Mouse (Mus musculus): Measurements from ENCODE around the gene Rpap2. TPM values are rescaled to one million over a fixed set of nuclear protein-coding genes. Genes with fewer than 3 reads are reported as not detected.

Gene Rpap2
- polyA plus RNA-seq (2012; ENCODE audit: insufficient read depth, insufficient read length, low replicate concordance, missing spikeins) = not detected in 2 replicates

- peak within 1 kb of the TSS; percentile 92 for H3K4me3 ChIP-seq (ENCODE audit: insufficient read depth, low read depth, low read length)
- no peak for TF ChIP-seq CTCF (IDR thresholded peaks at IDR 0.05; ENCODE audit: insufficient read depth, low read depth, low read length)
- peak; percentile 88 for TF ChIP-seq POLR2A (IDR thresholded peaks at IDR 0.05; ENCODE audit: insufficient read depth, low read depth, low read length)
- H3K27ac ChIP-seq (ENCODE audit: insufficient read depth, low read depth, low read length) = peak within 1 kb of the TSS; percentile 60
- 0 out of 2 replicates have a peak, but pooled peaks cover 2% of the 10 kb centered on the region for H3K4me1 ChIP-seq (ENCODE audit: control insufficient read depth, insufficient read depth, low read length)
- WGBS = 2% methylated on average over 53 of the region's 64 CpGs
These were observed at the start of gene Rpap2, which contains the start of gene Glmn for GRCm38 (mm10) chr5:107597301-107598077. TSS of gene Rpap2 (plus strand) at chr5:107597373. TSS of gene Glmn (minus strand) at chr5:107597888.

GRCm38 (mm10) chr5:107547955-107548354, 49.2 kb upstream of the Rpap2 start:
- Histone ChIP-seq H3K27ac (ENCODE audit: insufficient read depth, low read depth, low read length) (no peak overlapping the region), H3K4me1 (ENCODE audit: control insufficient read depth, insufficient read depth, low read length) (no peaks in the 10 kb centered on the region)

GRCm38 (mm10) chr5:107548444-107548843, 48.7 kb upstream of the Rpap2 start:
- Histone ChIP-seq H3K27ac (ENCODE audit: insufficient read depth, low read depth, low read length) (no peak overlapping the region), H3K4me1 (ENCODE audit: control insufficient read depth, insufficient read depth, low read length) (no peaks in the 10 kb centered on the region), H3K4me3 (ENCODE audit: insufficient read depth, low read depth, low read length) (no peak overlapping the region)
- WGBS = 89% methylated on average over 3 of the region's 3 CpGs
- TF ChIP-seq CTCF (IDR thresholded peaks at IDR 0.05; ENCODE audit: insufficient read depth, low read depth, low read length) (no peak), POLR2A (IDR thresholded peaks at IDR 0.05; ENCODE audit: insufficient read depth, low read depth, low read length) (no peak)

More at GRCm38 (mm10) chr5:107547955-107548354, 49.2 kb upstream of the Rpap2 start:
- no peak overlapping the region for H3K4me3 ChIP-seq (ENCODE audit: insufficient read depth, low read depth, low read length)
- TF ChIP-seq POLR2A (IDR thresholded peaks at IDR 0.05; ENCODE audit: insufficient read depth, low read depth, low read length) = no peak
- TF ChIP-seq CTCF (IDR thresholded peaks at IDR 0.05; ENCODE audit: insufficient read depth, low read depth, low read length) = no peak
- WGBS = 88% methylated on average over 3 of the region's 3 CpGs

GRCm38 (mm10) chr5:107554336-107554735, 42.8 kb upstream of the Rpap2 start:
- no peak for TF ChIP-seq CTCF (IDR thresholded peaks at IDR 0.05; ENCODE audit: insufficient read depth, low read depth, low read length)
- TF ChIP-seq POLR2A (IDR thresholded peaks at IDR 0.05; ENCODE audit: insufficient read depth, low read depth, low read length) = no peak
- WGBS = 93% methylated on average over 5 of the region's 5 CpGs

GRCm38 (mm10) chr5:107556969-107557368, 40.2 kb upstream of the Rpap2 start:
- WGBS = 85% methylated on average over 3 of the region's 3 CpGs
- no peak for TF ChIP-seq POLR2A (IDR thresholded peaks at IDR 0.05; ENCODE audit: insufficient read depth, low read depth, low read length)
- no peak for TF ChIP-seq CTCF (IDR thresholded peaks at IDR 0.05; ENCODE audit: insufficient read depth, low read depth, low read length)
- H3K4me1 ChIP-seq (ENCODE audit: control insufficient read depth, insufficient read depth, low read length) = no peaks in the 10 kb centered on the region
- H3K4me3 ChIP-seq (ENCODE audit: insufficient read depth, low read depth, low read length) = no peak overlapping the region
- no peak overlapping the region for H3K27ac ChIP-seq (ENCODE audit: insufficient read depth, low read depth, low read length)

More at GRCm38 (mm10) chr5:107554336-107554735, 42.8 kb upstream of the Rpap2 start:
- H3K27ac ChIP-seq (ENCODE audit: insufficient read depth, low read depth, low read length) = no peak overlapping the region
- H3K4me1 ChIP-seq (ENCODE audit: control insufficient read depth, insufficient read depth, low read length) = no peaks in the 10 kb centered on the region
- no peak overlapping the region for H3K4me3 ChIP-seq (ENCODE audit: insufficient read depth, low read depth, low read length)

GRCm38 (mm10) chr5:107569148-107569547, 28.0 kb upstream of the Rpap2 start:
- H3K4me3 ChIP-seq (ENCODE audit: insufficient read depth, low read depth, low read length) = no peak overlapping the region
- no peak for TF ChIP-seq CTCF (IDR thresholded peaks at IDR 0.05; ENCODE audit: insufficient read depth, low read depth, low read length)
- TF ChIP-seq POLR2A (IDR thresholded peaks at IDR 0.05; ENCODE audit: insufficient read depth, low read depth, low read length) = no peak
- no peaks in the 10 kb centered on the region for H3K4me1 ChIP-seq (ENCODE audit: control insufficient read depth, insufficient read depth, low read length)
- WGBS = 66% methylated on average over 9 of the region's 9 CpGs
- H3K27ac ChIP-seq (ENCODE audit: insufficient read depth, low read depth, low read length) = no peak overlapping the region

GRCm38 (mm10) chr5:107598380-107598779, 1.2 kb downstream of the Rpap2 start:
- no peak overlapping the region for H3K27ac ChIP-seq (ENCODE audit: insufficient read depth, low read depth, low read length)
- 13% methylated on average over 4 of the region's 4 CpGs for WGBS
- H3K4me1 ChIP-seq (ENCODE audit: control insufficient read depth, insufficient read depth, low read length) = 0 out of 2 replicates have a peak, but pooled peaks cover 2% of the 10 kb centered on the region
- no peak overlapping the region for H3K4me3 ChIP-seq (ENCODE audit: insufficient read depth, low read depth, low read length)
- no peak for TF ChIP-seq CTCF (IDR thresholded peaks at IDR 0.05; ENCODE audit: insufficient read depth, low read depth, low read length)
- no peak for TF ChIP-seq POLR2A (IDR thresholded peaks at IDR 0.05; ENCODE audit: insufficient read depth, low read depth, low read length)

- TF ChIP-seq POLR2A (IDR thresholded peaks at IDR 0.05; ENCODE audit: insufficient read depth, low read depth, low read length) (no peak), CTCF (IDR thresholded peaks at IDR 0.05; ENCODE audit: insufficient read depth, low read depth, low read length) (no peak)
These were observed 14.1 kb downstream of the Rpap2 start for GRCm38 (mm10) chr5:107611224-107611623.

GRCm38 (mm10) chr5:107617986-107618385, 20.8 kb downstream of the Rpap2 start:
- 83% methylated on average over 6 of the region's 6 CpGs for WGBS
- H3K27ac ChIP-seq (ENCODE audit: insufficient read depth, low read depth, low read length) = no peak overlapping the region
- no peaks in the 10 kb centered on the region for H3K4me1 ChIP-seq (ENCODE audit: control insufficient read depth, insufficient read depth, low read length)
- TF ChIP-seq POLR2A (IDR thresholded peaks at IDR 0.05; ENCODE audit: insufficient read depth, low read depth, low read length) (no peak), CTCF (IDR thresholded peaks at IDR 0.05; ENCODE audit: insufficient read depth, low read depth, low read length) (no peak)
- no peak overlapping the region for H3K4me3 ChIP-seq (ENCODE audit: insufficient read depth, low read depth, low read length)

More at GRCm38 (mm10) chr5:107611224-107611623, 14.1 kb downstream of the Rpap2 start:
- WGBS = 2% methylated on average over 2 of the region's 2 CpGs
- Histone ChIP-seq H3K4me1 (ENCODE audit: control insufficient read depth, insufficient read depth, low read length) (no peaks in the 10 kb centered on the region), H3K4me3 (ENCODE audit: insufficient read depth, low read depth, low read length) (no peak overlapping the region), H3K27ac (ENCODE audit: insufficient read depth, low read depth, low read length) (no peak overlapping the region)
